Mouse (Mus musculus) E14TG2a.4 (cell line): ENCODE data around the gene Pi4kb.
"Not testable (repeated sequence)": the region's sequence is repeated elsewhere in the genome, so short reads cannot be mapped to it uniquely, and the experiment has no call there.

ENCODE experiments used
- H3K27me3 ChIP-seq: 2 replicates; pipeline ENCODE4 v1.6.1; 2014; ENCODE audit warnings: low read length, control low read depth; ENCODE audit not compliant: insufficient read depth
- H3K36me3 ChIP-seq: 2 replicates; pipeline ENCODE4 v1.6.1; 2014; ENCODE audit warnings: low read length, control low read depth; ENCODE audit not compliant: insufficient read depth
- H3K4me1 ChIP-seq: replicated peaks from 2 replicates; pipeline ENCODE4 v1.6.1; 2014; ENCODE audit warnings: low read depth, low read length, control low read depth
- H3K4me3 ChIP-seq: replicated peaks from 2 replicates; pipeline ENCODE4 v1.5.1; 2014; ENCODE audit warnings: mild to moderate bottlenecking, low read length
- H3K9me3 ChIP-seq: 2 replicates; pipeline ENCODE4 v1.6.1; 2014; ENCODE audit warnings: low read length, control low read depth
- CTCF ChIP-seq: conservative IDR thresholded peaks from 2 replicates; pipeline ENCODE4 v1.5.1; 2014; ENCODE audit warnings: low read length
- NANOG ChIP-seq: IDR thresholded peaks from 2 replicates; pipeline ENCODE4 v1.6.1; 2014; ENCODE audit warnings: borderline replicate concordance, low read length, mixed read lengths
- POU5F1 ChIP-seq: IDR thresholded peaks from 2 replicates; pipeline ENCODE4 v1.6.1; 2014; ENCODE audit warnings: low read length, borderline replicate concordance

Pi4kb gene

DNA sequence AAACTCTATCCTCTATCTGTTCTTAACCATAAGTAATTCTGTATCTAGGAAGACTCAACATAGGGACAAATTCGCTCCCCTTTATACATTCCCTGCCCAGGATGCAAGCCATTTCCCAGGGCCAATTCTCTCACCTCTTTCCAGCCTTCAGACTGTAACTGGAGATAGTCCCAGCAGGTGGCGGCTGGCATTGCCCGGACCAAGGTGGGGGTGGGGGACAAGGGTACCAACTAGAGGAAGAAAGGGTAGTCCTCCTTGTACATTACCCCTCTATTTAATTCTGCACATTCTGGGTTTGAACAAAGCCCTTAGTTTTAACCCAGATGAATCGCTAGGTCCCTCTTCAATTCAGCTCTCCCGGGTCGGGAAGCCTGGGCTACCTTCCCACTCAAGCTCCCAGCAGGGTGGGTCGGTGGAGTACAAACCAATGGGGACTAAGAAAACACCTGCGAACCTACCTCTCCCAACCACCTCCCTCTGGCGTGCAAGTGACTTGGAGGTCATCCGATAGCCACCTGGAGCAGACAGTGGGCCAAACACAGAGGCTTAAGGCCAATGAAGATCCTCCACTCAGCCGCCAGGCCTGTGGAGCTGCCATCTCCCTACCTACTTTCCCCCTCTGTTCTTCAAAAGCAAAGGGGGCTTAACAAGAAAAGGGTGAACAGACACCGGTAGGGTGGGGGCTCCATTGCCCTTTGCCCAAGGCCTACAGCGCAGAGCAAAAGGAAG is 39.3 kb downstream of the Pi4kb start:
- Histone ChIP-seq H3K4me1 (peaks cover 54% of the 10 kb centered on the region), H3K4me3 (peak overlapping the region; percentile 94), H3K36me3 (peaks cover 45% of the 10 kb centered on the region), H3K9me3 (no peaks in the 10 kb centered on the region), H3K27me3 (no peaks in the 10 kb centered on the region)
- TF ChIP-seq NANOG, result no peak
- TF ChIP-seq POU5F1, result no peak
- TF ChIP-seq CTCF, result no peak

DNA sequence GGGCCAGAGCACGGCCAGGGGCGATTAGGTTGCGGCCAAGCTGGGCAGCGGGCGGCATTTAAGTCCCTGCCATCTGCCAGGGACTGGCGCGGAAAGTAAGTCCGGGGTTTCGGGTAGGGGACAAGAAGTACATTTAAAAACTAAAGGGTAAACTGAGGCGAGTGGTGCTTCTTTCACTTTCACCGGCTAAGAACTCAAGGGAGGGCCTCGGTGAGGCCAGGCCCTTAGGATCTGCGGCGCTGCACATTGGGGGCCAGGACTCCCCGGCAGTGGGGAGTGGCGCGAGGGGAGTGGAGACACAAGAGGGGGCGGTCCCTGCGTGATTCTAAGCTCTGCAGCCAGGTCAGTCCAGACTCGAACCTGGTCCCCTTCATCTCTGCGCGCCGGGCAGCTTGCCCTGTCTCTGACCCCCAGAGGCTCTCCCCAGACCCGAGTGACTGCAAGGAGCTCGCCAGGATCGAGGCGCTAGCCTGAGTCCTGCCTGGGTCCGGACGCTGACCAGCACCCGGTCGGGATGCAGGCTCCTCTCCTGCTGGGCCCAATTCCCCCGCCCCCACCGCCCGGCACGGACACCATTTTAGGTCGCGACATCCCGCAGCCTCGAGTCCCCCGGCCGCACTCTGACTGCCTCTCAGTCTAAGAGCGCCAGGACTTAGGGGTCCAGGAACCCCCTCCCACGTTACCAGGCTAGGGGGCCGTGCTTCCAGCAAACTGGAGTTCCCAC is 40.1 kb downstream of the Pi4kb start:
- Histone ChIP-seq H3K9me3 (no peaks in the 10 kb centered on the region), H3K36me3 (peaks cover 38% of the 10 kb centered on the region), H3K27me3 (no peaks in the 10 kb centered on the region), H3K4me3 (peak overlapping the region; percentile 94), H3K4me1 (peaks cover 47% of the 10 kb centered on the region)
- TF ChIP-seq CTCF, result no peak
- no peak for TF ChIP-seq NANOG
- no peak for TF ChIP-seq POU5F1

DNA sequence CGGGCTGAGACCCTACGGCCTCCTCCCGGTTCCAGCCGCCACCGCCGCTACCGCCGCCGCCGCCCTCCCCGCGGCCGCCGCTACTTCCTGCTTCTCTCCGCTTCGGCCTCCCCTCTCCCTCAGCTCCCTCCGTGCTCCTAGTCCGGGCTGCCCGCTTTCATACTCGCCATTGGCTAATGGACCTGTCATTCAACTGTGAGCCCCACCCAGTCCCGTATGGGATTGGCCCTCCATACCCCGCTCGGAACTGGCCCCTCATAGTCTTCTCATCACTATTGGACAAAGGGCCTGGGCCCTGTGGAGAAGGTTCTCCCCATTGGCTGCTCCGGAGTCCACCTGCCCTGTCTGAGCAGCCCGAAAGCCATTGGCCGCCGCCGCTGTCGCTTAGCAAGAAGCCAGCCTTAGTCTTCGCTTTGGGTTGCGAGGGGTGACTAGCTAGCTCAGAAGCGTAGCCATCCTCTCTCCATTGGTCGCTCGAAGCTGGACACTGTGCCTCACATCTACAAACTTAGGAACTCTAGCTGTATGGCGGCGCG is 40.9 kb downstream of the Pi4kb start, which contains the start of gene Zfp687:
Gene Zfp687 (minus strand): TSS at position 112 of the 536 bp plus-strand sequence.
- H3K36me3 ChIP-seq, result peaks cover 29% of the 10 kb centered on the region
- TF ChIP-seq NANOG (no peak), POU5F1 (no peak), CTCF (no peak)
- H3K9me3 ChIP-seq, result no peaks in the 10 kb centered on the region
- H3K27me3 ChIP-seq, result no peaks in the 10 kb centered on the region
- peak within 1 kb of the TSS; percentile 94 for H3K4me3 ChIP-seq
- H3K4me1 ChIP-seq, result peaks cover 47% of the 10 kb centered on the region

DNA sequence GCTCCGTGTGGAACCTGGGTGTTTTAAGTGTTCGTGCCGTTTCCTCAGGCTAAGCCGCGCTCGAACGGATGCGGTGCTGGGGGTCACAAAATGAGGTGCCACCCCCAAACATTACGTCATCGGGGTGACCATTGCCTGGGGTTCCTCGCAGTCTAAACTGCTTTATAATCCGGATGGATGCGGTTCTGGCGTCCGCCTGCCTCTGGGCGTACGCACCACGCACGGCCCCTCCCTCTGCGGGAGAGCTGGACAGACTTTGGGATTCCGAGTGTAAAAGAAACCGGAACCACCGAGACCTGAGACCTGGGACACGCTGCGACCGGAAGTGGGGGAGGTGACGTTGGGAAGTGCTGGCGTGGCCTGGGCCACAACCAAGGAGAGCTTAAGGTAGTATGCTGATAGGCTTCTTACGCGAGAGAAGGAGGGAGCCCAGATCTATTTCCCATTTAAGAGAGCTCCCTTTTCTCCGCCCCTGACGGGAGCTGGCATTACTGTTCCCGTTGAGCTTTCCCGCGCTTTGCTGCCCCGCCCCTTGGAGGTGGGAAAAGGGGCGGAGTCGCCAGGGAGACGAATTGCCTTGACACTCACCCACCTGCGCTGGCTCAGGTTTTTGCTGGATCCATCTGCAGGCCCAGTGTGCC is 41.5 kb downstream of the Pi4kb start:
- Histone ChIP-seq H3K4me3 (peak overlapping the region; percentile 94), H3K36me3 (peaks cover 23% of the 10 kb centered on the region), H3K9me3 (no peaks in the 10 kb centered on the region), H3K27me3 (no peaks in the 10 kb centered on the region), H3K4me1 (peaks cover 44% of the 10 kb centered on the region)
- TF ChIP-seq CTCF (no peak), POU5F1 (no peak), NANOG (no peak)

DNA sequence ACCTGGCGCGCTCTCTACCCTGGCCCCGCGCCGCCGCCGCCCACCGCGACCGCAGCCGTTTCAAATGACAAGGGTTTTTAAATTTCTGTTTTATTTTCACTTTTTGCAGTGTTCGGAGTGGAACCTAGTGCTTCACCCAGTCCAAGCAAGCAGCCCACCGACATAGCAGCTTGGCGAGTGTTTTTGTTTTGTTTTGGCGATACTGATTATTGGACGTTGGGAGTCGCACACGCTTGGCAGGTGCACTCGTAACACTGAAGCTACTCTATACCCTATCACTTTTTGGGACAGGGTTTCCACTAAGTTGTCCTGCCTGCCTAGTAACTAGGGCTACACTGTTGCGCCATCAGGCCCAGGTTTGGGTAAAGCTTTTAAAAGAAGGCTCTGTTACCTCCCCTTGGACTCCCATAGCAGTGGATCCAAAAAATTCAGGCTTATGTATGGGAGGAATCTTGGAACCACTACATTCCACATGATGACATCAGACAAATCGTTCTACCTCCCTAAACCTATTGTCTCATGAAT is 42.1 kb downstream of the Pi4kb start:
- TF ChIP-seq POU5F1 (no peak), CTCF (no peak), NANOG (no peak)
- H3K4me3 ChIP-seq, result peak overlapping the region; percentile 94
- peaks cover 17% of the 10 kb centered on the region for H3K36me3 ChIP-seq
- no peaks in the 10 kb centered on the region for H3K27me3 ChIP-seq
- no peaks in the 10 kb centered on the region for H3K9me3 ChIP-seq
- H3K4me1 ChIP-seq, result peaks cover 38% of the 10 kb centered on the region

DNA sequence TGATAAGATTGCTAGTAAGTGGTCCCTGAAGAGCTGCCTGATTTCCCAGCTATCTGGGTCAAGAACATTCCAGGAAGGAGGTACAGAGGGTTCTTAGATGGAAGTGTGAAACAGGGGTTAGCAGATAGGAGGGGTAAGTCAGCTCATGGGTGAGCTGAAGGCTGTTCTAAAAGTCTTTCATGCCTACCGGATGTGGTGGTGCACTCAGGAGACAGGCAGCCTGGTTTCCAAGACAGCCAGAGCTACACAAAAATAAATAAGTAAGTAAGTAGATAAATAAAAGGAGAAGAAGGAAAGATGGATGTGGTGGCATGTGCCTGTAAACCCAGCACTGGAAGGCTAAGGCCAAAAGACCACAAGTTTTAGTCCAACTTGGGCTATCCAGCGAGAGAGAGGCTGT is 44.2 kb downstream of the Pi4kb start:
- H3K9me3 ChIP-seq, result no peaks in the 10 kb centered on the region
- H3K36me3 ChIP-seq, result no peaks in the 10 kb centered on the region; the same call in 1 of the 2 replicates
- TF ChIP-seq POU5F1, result no peak
- no peak for TF ChIP-seq NANOG
- TF ChIP-seq CTCF, result no peak
- H3K4me1 ChIP-seq, result peaks cover 19% of the 10 kb centered on the region
- no peaks in the 10 kb centered on the region for H3K27me3 ChIP-seq
- H3K4me3 ChIP-seq, result no peak overlapping the region

DNA sequence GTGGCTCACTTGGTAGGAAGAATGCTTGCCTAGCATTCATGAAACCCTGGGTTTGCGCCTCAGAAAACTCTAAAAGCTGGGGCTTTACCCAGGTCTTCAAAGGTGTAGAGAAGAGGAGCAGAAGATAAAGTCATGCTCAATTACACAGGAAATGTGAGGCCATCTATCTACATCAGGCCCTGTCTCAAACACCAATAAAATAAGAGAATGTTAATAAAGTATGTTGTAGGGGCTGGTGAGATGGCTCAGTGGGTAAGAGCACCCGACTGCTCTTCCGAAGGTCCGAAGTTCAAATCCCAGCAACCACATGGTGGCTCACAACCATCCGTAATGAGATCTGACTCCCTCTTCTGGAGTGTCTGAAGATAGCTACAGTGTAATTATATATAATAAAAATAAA is 46.4 kb downstream of the Pi4kb start:
- peaks cover 28% of the 10 kb centered on the region for H3K4me1 ChIP-seq
- not testable (repeated sequence) for H3K4me3 ChIP-seq, H3K9me3 ChIP-seq, H3K36me3 ChIP-seq, H3K27me3 ChIP-seq

DNA sequence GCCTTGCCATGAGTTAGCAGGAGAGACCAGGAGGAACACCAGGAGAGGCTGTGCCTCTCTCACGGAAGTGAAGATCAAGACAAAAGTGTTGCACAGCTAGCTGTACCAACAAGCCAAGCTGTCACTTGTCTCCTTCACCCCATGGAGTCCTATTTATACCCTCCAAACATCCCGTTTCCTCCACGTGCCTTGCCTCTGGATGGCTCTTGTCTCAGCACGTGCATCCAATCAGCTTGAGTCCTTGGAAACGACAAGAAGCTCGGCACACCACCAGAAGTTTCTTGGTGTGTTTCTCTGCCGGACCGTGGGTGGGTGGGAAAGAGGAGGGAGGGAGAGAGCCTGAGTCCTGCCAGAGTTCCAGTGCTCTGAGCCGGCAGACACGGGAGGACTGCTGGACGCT is 50.0 kb downstream of the Pi4kb start:
- peaks cover 10% of the 10 kb centered on the region for H3K36me3 ChIP-seq
- TF ChIP-seq POU5F1, result no peak
- no peak for TF ChIP-seq CTCF
- no peak for TF ChIP-seq NANOG
- peaks cover 36% of the 10 kb centered on the region for H3K4me1 ChIP-seq
- H3K27me3 ChIP-seq, result no peaks in the 10 kb centered on the region
- H3K9me3 ChIP-seq, result no peaks in the 10 kb centered on the region
- peak overlapping the region; percentile 26; the same call in 1 of the 2 replicates for H3K4me3 ChIP-seq
